In genomic region chr8:26784381-26784780, GRCm38 (mm10) we compare ENCODE assay signal across 19 mouse cellular contexts.
DNase-seq lines count a peak whose midpoint lies in the region; ATAC-seq and TF ChIP-seq lines count a peak whose summit lies in the region.
"Had no signal": no experiment of that assay in that cellular context is flagged by ENCODE, and none has a peak within 500 bp of the region (broad histone marks: within the 10 kb centered on the region; RNA-seq: fewer than 3 reads in every experiment).

No protein-coding gene starts in this region.

- 76% methylated on average over 6 of the region's 6 CpGs for WGBS in midbrain, embryonic 11.5 days
- WGBS in midbrain, embryonic 13.5 days: 65% methylated on average over 6 of the region's 6 CpGs
- WGBS in forebrain, embryonic 15.5 days: 51% methylated on average over 6 of the region's 6 CpGs

- no peak for DNase-seq in gastrocnemius, adult 2 months
- no peak for DNase-seq in gastrocnemius, adult 8-10 months (ENCODE audit: low spot score in 2 of 2)
- peak; percentile 57 for DNase-seq in midbrain, embryonic 11.5 days (ENCODE audit: low spot score, missing footprints)
- DNase-seq in CH12.LX (ENCODE audit: extremely low read depth): peak; percentile 31
- DNase-seq in left cerebral cortex, postnatal 25 days (ENCODE audit: low spot score in 2 of 2): no peak
- DNase-seq: cerebellum, adult 9-11 months; kidney, adult 8-10 months; kidney, postnatal 14 days; left cerebral cortex, postnatal 4 days; liver; lung, postnatal 10 days; right cerebral cortex, postnatal 4 days had no signal

- no peak for ATAC-seq in midbrain, embryonic 11.5 days (ENCODE audit: low FRiP score)
- ATAC-seq in midbrain, embryonic 13.5 days: no peak
- no peak for ATAC-seq in forebrain, embryonic 15.5 days (replicated peaks)
- ATAC-seq: forebrain, embryonic 14.5 days; midbrain, embryonic 16.5 days had no signal

- no peak for TF ChIP-seq EP300 in CH12.LX (IDR thresholded peaks at IDR 0.05; ENCODE audit: low read length)

- intact Hi-C loops in gastrocnemius, adult 2 months (cut with DNase I): no loop called here
- intact Hi-C loops in left cerebral cortex, postnatal 25 days (cut with DNase I): no loop called here

- no peak for TF ChIP-seq POLR2A in CH12.LX (IDR thresholded peaks at IDR 0.05; ENCODE audit: low read depth, low read length)

- dilution Hi-C loops in CH12.LX (cut with MboI; ENCODE audit: extremely low pct_ligation_motif_present, extremely low pct_unique_long_range_greater_than_20kb, low sequenced_read_pairs): no loop called here

- TF ChIP-seq RAD21 in CH12.LX (IDR thresholded peaks at IDR 0.05; ENCODE audit: low read depth, low read length): no peak

- H3K4me2 ChIP-seq in midbrain, embryonic 11.5 days: no peak overlapping the region
- no peak overlapping the region for H3K4me2 ChIP-seq in midbrain, embryonic 13.5 days (replicated peaks)
- peak overlapping the region; percentile 52; the same call in 1 of the 2 replicates for H3K4me2 ChIP-seq in CH12.LX (ENCODE audit: insufficient read depth, low read depth, poor library complexity, severe bottlenecking)
- no peak overlapping the region for H3K4me2 ChIP-seq in forebrain, embryonic 15.5 days (replicated peaks)
- H3K4me2 ChIP-seq: embryonic facial prominence, embryonic 12.5 days; hindbrain, embryonic 12.5 days had no signal

- H3K36me3 ChIP-seq in midbrain, embryonic 11.5 days (ENCODE audit: control insufficient read depth, insufficient read depth, low read length): no peaks in the 10 kb centered on the region
- no peaks in the 10 kb centered on the region for H3K36me3 ChIP-seq in midbrain, embryonic 13.5 days
- H3K36me3 ChIP-seq in CH12.LX (replicated peaks in 1 of 2; ENCODE audit: control insufficient read depth in 1 of 2, insufficient read depth in 1 of 2, low read length in 1 of 2): no peaks in the 10 kb centered on the region
- no peaks in the 10 kb centered on the region for H3K36me3 ChIP-seq in forebrain, embryonic 15.5 days
- H3K36me3 ChIP-seq: embryonic facial prominence, embryonic 12.5 days; hindbrain, embryonic 12.5 days had no signal

- H3K27me3 ChIP-seq in midbrain, embryonic 11.5 days (ENCODE audit: control insufficient read depth, insufficient read depth, low read length): no peaks in the 10 kb centered on the region
- H3K27me3 ChIP-seq in midbrain, embryonic 13.5 days: no peaks in the 10 kb centered on the region
- H3K27me3 ChIP-seq in CH12.LX (replicated peaks): no peaks in the 10 kb centered on the region
- H3K27me3 ChIP-seq in forebrain, embryonic 15.5 days: no peaks in the 10 kb centered on the region; the same call in 1 of the 2 replicates

- in situ Hi-C loops in CH12.LX (cut with MboI; ENCODE audit: low pct_ligation_motif_present, low pct_unique_long_range_greater_than_20kb, low sequenced_read_pairs): no loop called here

- H3K9ac ChIP-seq in midbrain, embryonic 11.5 days (ENCODE audit: low read length): no peak overlapping the region
- H3K9ac ChIP-seq in midbrain, embryonic 13.5 days (replicated peaks): no peak overlapping the region
- H3K9ac ChIP-seq in CH12.LX (ENCODE audit: insufficient read depth, low read depth): no peak overlapping the region
- no peak overlapping the region for H3K9ac ChIP-seq in forebrain, embryonic 15.5 days (replicated peaks)
- H3K9ac ChIP-seq: embryonic facial prominence, embryonic 12.5 days; hindbrain, embryonic 12.5 days had no signal

- no peaks in the 10 kb centered on the region for H3K79me2 ChIP-seq in CH12.LX (replicated peaks; ENCODE audit: control insufficient read depth, extremely low read depth, insufficient read depth, poor library complexity, severe bottlenecking)

- no peaks in the 10 kb centered on the region for H3K4me1 ChIP-seq in midbrain, embryonic 11.5 days (ENCODE audit: control insufficient read depth, insufficient read depth, low read length)
- H3K4me1 ChIP-seq in midbrain, embryonic 13.5 days (replicated peaks): 0 out of 2 replicates have a peak, but pooled peaks cover 4% of the 10 kb centered on the region
- H3K4me1 ChIP-seq in CH12.LX (ENCODE audit: control insufficient read depth in 1 of 2, insufficient read depth in 2 of 2): peaks cover 0 to 19% of the 10 kb centered on the region in 2 experiments; a peak in 2 of 4 replicates
- peaks cover 4% of the 10 kb centered on the region; the same call in 1 of the 2 replicates for H3K4me1 ChIP-seq in forebrain, embryonic 15.5 days

- peak overlapping the region; percentile 28; the same call in 1 of the 2 replicates for H3K27ac ChIP-seq in gastrocnemius, adult 2 months
- no peak overlapping the region for H3K27ac ChIP-seq in midbrain, embryonic 11.5 days (ENCODE audit: low read depth, low read length)
- no peak overlapping the region for H3K27ac ChIP-seq in midbrain, embryonic 13.5 days
- no peak overlapping the region for H3K27ac ChIP-seq in CH12.LX (ENCODE audit: insufficient read depth, low read depth)
- H3K27ac ChIP-seq in forebrain, embryonic 15.5 days (replicated peaks): no peak overlapping the region
- H3K27ac ChIP-seq: embryonic facial prominence, embryonic 12.5 days; hindbrain, embryonic 12.5 days; stomach, postnatal 0 days had no signal

- no peak for TF ChIP-seq CTCF in gastrocnemius, adult 2 months (IDR thresholded peaks at IDR 0.05)
- no peak for TF ChIP-seq CTCF in CH12.LX (conservative IDR thresholded peaks at IDR 0.05 in 1 of 2, IDR thresholded peaks at IDR 0.05 in 1 of 2; ENCODE audit: low read depth in 2 of 2, low read length in 2 of 2)

- no peak overlapping the region for H3K4me3 ChIP-seq in gastrocnemius, adult 2 months
- no peak overlapping the region for H3K4me3 ChIP-seq in midbrain, embryonic 11.5 days (ENCODE audit: low read depth, low read length)
- H3K4me3 ChIP-seq in midbrain, embryonic 13.5 days (replicated peaks): no peak overlapping the region
- no peak overlapping the region for H3K4me3 ChIP-seq in CH12.LX (replicated peaks in 1 of 3; ENCODE audit: low read depth in 2 of 3, low read length in 2 of 3, poor library complexity in 1 of 3)
- no peak overlapping the region for H3K4me3 ChIP-seq in forebrain, embryonic 15.5 days
- H3K4me3 ChIP-seq: embryonic facial prominence, embryonic 12.5 days; hindbrain, embryonic 12.5 days had no signal

- H3K9me3 ChIP-seq in midbrain, embryonic 11.5 days (ENCODE audit: control insufficient read depth, low read length): no peaks in the 10 kb centered on the region
- no peaks in the 10 kb centered on the region for H3K9me3 ChIP-seq in midbrain, embryonic 13.5 days
- no peaks in the 10 kb centered on the region for H3K9me3 ChIP-seq in CH12.LX (replicated peaks; ENCODE audit: low read length)
- no peaks in the 10 kb centered on the region for H3K9me3 ChIP-seq in forebrain, embryonic 15.5 days
- H3K9me3 ChIP-seq: embryonic facial prominence, embryonic 12.5 days; hindbrain, embryonic 12.5 days had no signal

TF ChIP-seq in CH12.LX, 34 proteins besides CTCF, POLR2A, EP300 and RAD21:
- TF ChIP-seq USF1 (IDR thresholded peaks at IDR 0.05; ENCODE audit: low read depth, low read length) (peak; percentile 7; the same call in 1 of the 2 replicates), GABPA (IDR thresholded peaks at IDR 0.05; ENCODE audit: insufficient replicate concordance, low read depth, low read length) (no peak)

Comparison
In these comparisons a context has a peak if more than half of its experiments do, and no peak if none do; other contexts are left out.
1. DNase-seq: peak in midbrain, embryonic 11.5 days (single experiment) and CH12.LX (single experiment); none in gastrocnemius, adult 2 months (single experiment), gastrocnemius, adult 8-10 months (0 of 2) and left cerebral cortex, postnatal 25 days (0 of 2).